Mouse (Mus musculus) forebrain, embryonic 16.5 days (tissue): ENCODE results near the gene Lpar1. TPM values are rescaled to one million over a fixed set of nuclear protein-coding genes. Genes with fewer than 3 reads are reported as not detected.

Experiments
- ATAC-seq: fragments of 200-750 bp; cut with Nextera tagmentation; 2 replicates; pipeline ENCODE4 v1.8.0; 2017; ENCODE audit warnings: mild to moderate bottlenecking, moderate library complexity
- H3K27ac ChIP-seq: fragments of 300-500 bp; sonication (generic); 2 replicates; pipeline ENCODE4 v1.5.1; 2014; ENCODE audit warnings: low read length, control low read depth
- H3K27me3 ChIP-seq: fragments of 300-500 bp; sonication (generic); replicated peaks from 2 replicates; pipeline ENCODE4 v1.6.1; 2014; ENCODE audit warnings: low read length; ENCODE audit not compliant: control insufficient read depth, insufficient read depth
- H3K36me3 ChIP-seq: fragments of 300-500 bp; sonication (generic); 2 replicates; pipeline ENCODE4 v1.6.1; 2014; ENCODE audit not compliant: control insufficient read depth, insufficient read depth
- H3K4me1 ChIP-seq: fragments of 300-500 bp; sonication (generic); replicated peaks from 2 replicates; pipeline ENCODE4 v1.6.1; 2014; ENCODE audit warnings: low read length; ENCODE audit not compliant: control insufficient read depth, insufficient read depth
- H3K4me2 ChIP-seq: fragments of 300-500 bp; sonication (generic); 2 replicates; pipeline ENCODE4 v1.6.1; 2014; ENCODE audit warnings: mild to moderate bottlenecking, low read length, control low read depth
- H3K4me3 ChIP-seq: fragments of 300-500 bp; sonication (generic); replicated peaks from 2 replicates; pipeline ENCODE4 v1.5.1; 2014; ENCODE audit warnings: mild to moderate bottlenecking, low read length, control low read depth
- H3K9ac ChIP-seq: fragments of 300-500 bp; sonication (generic); replicated peaks from 2 replicates; pipeline ENCODE4 v1.6.1; 2014; ENCODE audit warnings: low read depth, low read length, control low read depth
- H3K9me3 ChIP-seq: fragments of 300-500 bp; sonication (generic); 2 replicates; pipeline ENCODE4 v1.6.1; 2016; ENCODE audit warnings: low read length; ENCODE audit not compliant: control insufficient read depth
- WGBS: fragments of 180-500 bp; shearing (Covaris S2); extraction: QIAGEN DNeasy Blood & Tissue Kit; methylation state at CpG from one replicate; pipeline ENCODE4 v1.1.7; 2014; 5-methylcytosine and 5-hydroxymethylcytosine counted together
- polyA plus RNA-seq: library from polyadenylated mRNA; unstranded; fragments of >200 nt; fragmentation: Nextera tagmentation; extraction: Ambion mirVana; gene quantifications from 2 replicates; pipeline ENCODE4 v1.2.1, GENCODE M21; 2015

The Lpar1 gene
- polyA plus RNA-seq, 1 experiment from 2014 or later: 28.7 TPM

GRCm38 (mm10) chr4:58521137-58521536 is 32.6 kb downstream of the Lpar1 start:
- Histone ChIP-seq H3K9ac (no peak overlapping the region), H3K27me3 (no peaks in the 10 kb centered on the region), H3K27ac (no peak overlapping the region), H3K4me3 (no peak overlapping the region), H3K36me3 (no peaks in the 10 kb centered on the region), H3K4me2 (no peak overlapping the region), H3K9me3 (no peaks in the 10 kb centered on the region), H3K4me1 (no peaks in the 10 kb centered on the region)
- WGBS: 82% methylated on average over 8 of the region's 8 CpGs
- no peak for ATAC-seq

GRCm38 (mm10) chr4:58520531-58520930 is 33.2 kb downstream of the Lpar1 start:
- Histone ChIP-seq H3K9ac (no peak overlapping the region), H3K27me3 (no peaks in the 10 kb centered on the region), H3K36me3 (no peaks in the 10 kb centered on the region), H3K4me1 (no peaks in the 10 kb centered on the region), H3K27ac (no peak overlapping the region), H3K9me3 (no peaks in the 10 kb centered on the region), H3K4me3 (no peak overlapping the region), H3K4me2 (no peak overlapping the region)
- 83% methylated on average over 5 of the region's 5 CpGs for WGBS
- ATAC-seq: no peak

- no peak overlapping the region for H3K9ac ChIP-seq
- no peaks in the 10 kb centered on the region for H3K4me1 ChIP-seq
- 90% methylated on average over 4 of the region's 4 CpGs for WGBS
- H3K27ac ChIP-seq: no peak overlapping the region
- H3K9me3 ChIP-seq: no peaks in the 10 kb centered on the region
- no peaks in the 10 kb centered on the region for H3K36me3 ChIP-seq
- no peak for ATAC-seq
- H3K4me3 ChIP-seq: no peak overlapping the region
- H3K4me2 ChIP-seq: no peak overlapping the region
- no peaks in the 10 kb centered on the region for H3K27me3 ChIP-seq
These were observed 33.8 kb downstream of the Lpar1 start for GRCm38 (mm10) chr4:58519891-58520290.

GRCm38 (mm10) chr4:58518215-58518988 is 35.3 kb downstream of the Lpar1 start:
- ATAC-seq: no peak
- no peaks in the 10 kb centered on the region for H3K36me3 ChIP-seq
- no peaks in the 10 kb centered on the region for H3K4me1 ChIP-seq
- no peaks in the 10 kb centered on the region for H3K9me3 ChIP-seq
- H3K27me3 ChIP-seq: no peaks in the 10 kb centered on the region
- WGBS: 44% methylated on average over 9 of the region's 9 CpGs
- no peak overlapping the region for H3K9ac ChIP-seq
- H3K4me3 ChIP-seq: no peak overlapping the region
- no peak overlapping the region for H3K27ac ChIP-seq
- no peak overlapping the region for H3K4me2 ChIP-seq

- Histone ChIP-seq H3K36me3 (no peaks in the 10 kb centered on the region), H3K4me2 (no peak overlapping the region), H3K4me3 (no peak overlapping the region), H3K4me1 (no peaks in the 10 kb centered on the region), H3K9ac (no peak overlapping the region), H3K27me3 (no peaks in the 10 kb centered on the region), H3K27ac (no peak overlapping the region), H3K9me3 (no peaks in the 10 kb centered on the region)
- WGBS: 87% methylated on average over 3 of the region's 3 CpGs
- no peak for ATAC-seq
These were observed 36.9 kb downstream of the Lpar1 start for GRCm38 (mm10) chr4:58516810-58517209.

GRCm38 (mm10) chr4:58516221-58516620 is 37.5 kb downstream of the Lpar1 start:
- Histone ChIP-seq H3K9ac (no peak overlapping the region), H3K27ac (no peak overlapping the region), H3K4me2 (no peak overlapping the region), H3K36me3 (no peaks in the 10 kb centered on the region), H3K9me3 (no peaks in the 10 kb centered on the region), H3K4me3 (no peak overlapping the region), H3K4me1 (no peaks in the 10 kb centered on the region), H3K27me3 (no peaks in the 10 kb centered on the region)
- ATAC-seq: no peak
- WGBS: 85% methylated on average over 5 of the region's 5 CpGs

GRCm38 (mm10) chr4:58511554-58511953 is 42.1 kb downstream of the Lpar1 start:
- H3K27me3 ChIP-seq: no peaks in the 10 kb centered on the region

GRCm38 (mm10) chr4:58508833-58509232 is 44.9 kb downstream of the Lpar1 start:
- ATAC-seq: peak; percentile 94
- Histone ChIP-seq H3K9ac (no peak overlapping the region), H3K27ac (peak overlapping the region; percentile 77), H3K4me1 (peaks cover 11% of the 10 kb centered on the region), H3K4me2 (no peak overlapping the region; the same call in 1 of the 2 replicates), H3K9me3 (no peaks in the 10 kb centered on the region), H3K4me3 (no peak overlapping the region), H3K27me3 (no peaks in the 10 kb centered on the region), H3K36me3 (no peaks in the 10 kb centered on the region)
- WGBS: 4% methylated on average over 7 of the region's 7 CpGs

More at GRCm38 (mm10) chr4:58511554-58511953, 42.1 kb downstream of the Lpar1 start:
- 88% methylated on average over 3 of the region's 3 CpGs for WGBS
- no peak for ATAC-seq
- no peak overlapping the region for H3K4me3 ChIP-seq
- no peaks in the 10 kb centered on the region for H3K9me3 ChIP-seq
- H3K27ac ChIP-seq: no peak overlapping the region
- H3K4me2 ChIP-seq: no peak overlapping the region
- no peak overlapping the region for H3K9ac ChIP-seq
- H3K36me3 ChIP-seq: no peaks in the 10 kb centered on the region
- H3K4me1 ChIP-seq: peaks cover 11% of the 10 kb centered on the region

GRCm38 (mm10) chr4:58507536-58507935 is 46.2 kb downstream of the Lpar1 start:
- Histone ChIP-seq H3K9ac (no peak overlapping the region), H3K27me3 (no peaks in the 10 kb centered on the region), H3K9me3 (no peaks in the 10 kb centered on the region), H3K27ac (no peak overlapping the region), H3K36me3 (no peaks in the 10 kb centered on the region), H3K4me2 (no peak overlapping the region), H3K4me3 (no peak overlapping the region), H3K4me1 (peaks cover 11% of the 10 kb centered on the region)
- 94% methylated on average over 6 of the region's 6 CpGs for WGBS
- ATAC-seq: no peak
